Mouse (Mus musculus) 3T3-L1 (cell line): ENCODE data around the gene Csde1.

ENCODE experiments used
- DNase-seq: peaks from one replicate; pipeline ENCODE4 v3.0.0-alpha.2; 2015; ENCODE audit warnings: low read depth, low spot score

The Csde1 gene

GRCm38 (mm10) chr3:103020249-103020942 lies at the start of gene Csde1:
Gene Csde1 (plus strand): TSS chr3:103020426.
- DNase-seq: peak; percentile 99

GRCm38 (mm10) chr3:102970508-102970907 lies 49.7 kb upstream of the Csde1 start:
- peak; percentile 43 for DNase-seq

GRCm38 (mm10) chr3:102976906-102977305 lies 43.3 kb upstream of the Csde1 start:
- DNase-seq: no peak

- DNase-seq: no peak
Observed at GRCm38 (mm10) chr3:102979550-102980348, 40.5 kb upstream of the Csde1 start.

- no peak for DNase-seq
Observed at GRCm38 (mm10) chr3:102980349-102980736, 39.9 kb upstream of the Csde1 start.

GRCm38 (mm10) chr3:102991041-102991440 lies 29.2 kb upstream of the Csde1 start:
- DNase-seq: no peak

GRCm38 (mm10) chr3:102992936-102993335 lies 27.3 kb upstream of the Csde1 start:
- DNase-seq: peak; percentile 97

GRCm38 (mm10) chr3:102995233-102995604 lies 25.0 kb upstream of the Csde1 start:
- DNase-seq: no peak

GRCm38 (mm10) chr3:102995605-102996321 lies 24.5 kb upstream of the Csde1 start, which contains the start of gene Sike1:
Gene Sike1 (plus strand): TSS chr3:102995708.
- peak; percentile 96 for DNase-seq

GRCm38 (mm10) chr3:102997036-102997435 lies 23.2 kb upstream of the Csde1 start:
- DNase-seq: peak; percentile 47

- peak; percentile 72 for DNase-seq
Observed at GRCm38 (mm10) chr3:102997591-102997990, 22.6 kb upstream of the Csde1 start.

- no peak for DNase-seq
Observed at GRCm38 (mm10) chr3:103001595-103001994, 18.6 kb upstream of the Csde1 start.

- DNase-seq: no peak
Observed at GRCm38 (mm10) chr3:103017350-103017749, 2.9 kb upstream of the Csde1 start.

GRCm38 (mm10) chr3:103019462-103019861 lies 764 bp upstream of the Csde1 start:
- DNase-seq: peak; percentile 20

GRCm38 (mm10) chr3:103020943-103021638 lies 865 bp downstream of the Csde1 start:
- peak; percentile 91 for DNase-seq

GRCm38 (mm10) chr3:103026174-103026573 lies 5.9 kb downstream of the Csde1 start:
- DNase-seq: peak; percentile 65

- DNase-seq: no peak
Observed at GRCm38 (mm10) chr3:103040285-103040684, 20.1 kb downstream of the Csde1 start.

GRCm38 (mm10) chr3:103040861-103041379 lies 20.7 kb downstream of the Csde1 start:
- no peak for DNase-seq

- no peak for DNase-seq
Observed at GRCm38 (mm10) chr3:103056016-103056595, 35.9 kb downstream of the Csde1 start.

GRCm38 (mm10) chr3:103057752-103058151 lies 37.5 kb downstream of the Csde1 start:
- DNase-seq: no peak
